Comparison of ENCODE assay signal across 21 mouse cellular contexts in genomic region chr4:129906016-129906415, GRCm38 (mm10). TPM values are rescaled to one million over a fixed set of nuclear protein-coding genes. Genes with fewer than 3 reads are reported as not detected.
DNase-seq lines count a peak whose midpoint lies in the region; ATAC-seq and TF ChIP-seq lines count a peak whose summit lies in the region.
"Had no signal": no experiment of that assay in that cellular context is flagged by ENCODE, and none has a peak within 500 bp of the region (broad histone marks: within the 10 kb centered on the region; RNA-seq: fewer than 3 reads in every experiment).

No protein-coding gene starts in this region.

- 58% methylated on average over 13 of the region's 13 CpGs for WGBS in embryonic facial prominence, embryonic 11.5 days
- 72% methylated on average over 13 of the region's 13 CpGs for WGBS in embryonic facial prominence, embryonic 10.5 days
- 48% methylated on average over 13 of the region's 13 CpGs for WGBS in heart, embryonic 16.5 days
- 77% methylated on average over 13 of the region's 13 CpGs for WGBS in intestine, postnatal 0 days

- H3K27me3 ChIP-seq in embryonic facial prominence, embryonic 11.5 days (ENCODE audit: control insufficient read depth, insufficient read depth, low read length) = no peaks in the 10 kb centered on the region
- no peaks in the 10 kb centered on the region for H3K27me3 ChIP-seq in embryonic facial prominence, embryonic 10.5 days (replicated peaks; ENCODE audit: low read depth, poor library complexity, severe bottlenecking)
- H3K27me3 ChIP-seq in heart, embryonic 16.5 days (ENCODE audit: control insufficient read depth, insufficient read depth, low read length) = no peaks in the 10 kb centered on the region
- H3K27me3 ChIP-seq in intestine, postnatal 0 days (replicated peaks; ENCODE audit: control insufficient read depth, insufficient read depth, low read length) = no peaks in the 10 kb centered on the region
- H3K27me3 ChIP-seq: forebrain, embryonic 15.5 days; hindbrain, embryonic 15.5 days; limb, embryonic 15.5 days had no signal

- no peak for ATAC-seq in embryonic facial prominence, embryonic 11.5 days (replicated peaks; ENCODE audit: insufficient number of reproducible peaks, low FRiP score, low TSS enrichment, low read depth)
- no peak for ATAC-seq in heart, embryonic 16.5 days (replicated peaks; ENCODE audit: extremely low read depth, insufficient read depth, low FRiP score)
- ATAC-seq in intestine, postnatal 0 days = no peak
- ATAC-seq: forebrain, embryonic 15.5 days had no signal

- peak; percentile 31 for DNase-seq in embryonic facial prominence, embryonic 11.5 days (ENCODE audit: low spot score)
- no peak for DNase-seq in embryonic facial prominence, embryonic 10.5 days (ENCODE audit: low spot score)
- no peak for DNase-seq in heart, postnatal 10 days
- peak; percentile 54 for DNase-seq in ZHBTc4 (ENCODE audit: low read depth, low spot score)
- DNase-seq in brain, embryonic 14.5 days (ENCODE audit: low read depth) = peak; percentile 31
- no peak for DNase-seq in cerebellum, adult 9-10 months
- DNase-seq: cerebellum, postnatal 10 days; kidney, adult 11 months; kidney, postnatal 25 days; lung, postnatal 10 days; right cerebral cortex, postnatal 4 days; thymus, postnatal 25 days had no signal

- intact Hi-C loops in heart, postnatal 10 days (cut with DNase I) = no loop called here

- no peak for TF ChIP-seq POLR2A in brain, embryonic 14.5 days (IDR thresholded peaks at IDR 0.05; ENCODE audit: borderline replicate concordance, extremely low read depth, insufficient read depth, insufficient read length, poor library complexity, severe bottlenecking)

- no peak overlapping the region for H3K9ac ChIP-seq in embryonic facial prominence, embryonic 11.5 days (replicated peaks; ENCODE audit: low read length)
- peak overlapping the region; percentile 18; the same call in 1 of the 2 replicates for H3K9ac ChIP-seq in heart, embryonic 16.5 days (ENCODE audit: low read length)
- no peak overlapping the region for H3K9ac ChIP-seq in intestine, postnatal 0 days (ENCODE audit: low read depth, low read length)
- H3K9ac ChIP-seq: forebrain, embryonic 15.5 days; hindbrain, embryonic 15.5 days; limb, embryonic 15.5 days had no signal

- H3K27ac ChIP-seq in embryonic facial prominence, embryonic 11.5 days (replicated peaks; ENCODE audit: low read depth, low read length) = no peak overlapping the region
- H3K27ac ChIP-seq in embryonic facial prominence, embryonic 10.5 days (replicated peaks) = no peak overlapping the region
- H3K27ac ChIP-seq in heart, embryonic 16.5 days (ENCODE audit: low read length) = peak overlapping the region; percentile 0; the same call in 1 of the 2 replicates
- no peak overlapping the region for H3K27ac ChIP-seq in intestine, postnatal 0 days (ENCODE audit: low read depth, low read length)
- H3K27ac ChIP-seq: forebrain, embryonic 15.5 days; hindbrain, embryonic 15.5 days; limb, embryonic 15.5 days had no signal

- no peak for TF ChIP-seq CTCF in brain, embryonic 14.5 days (IDR thresholded peaks at IDR 0.05; ENCODE audit: borderline replicate concordance, extremely low read depth, insufficient read depth, insufficient read length)
- no peak for TF ChIP-seq CTCF in intestine, postnatal 0 days (IDR thresholded peaks at IDR 0.05; ENCODE audit: low read depth)

- H3K4me1 ChIP-seq in embryonic facial prominence, embryonic 11.5 days (ENCODE audit: control insufficient read depth, insufficient read depth, low read length) = no peaks in the 10 kb centered on the region
- peaks cover 30% of the 10 kb centered on the region for H3K4me1 ChIP-seq in embryonic facial prominence, embryonic 10.5 days
- peaks cover 32% of the 10 kb centered on the region for H3K4me1 ChIP-seq in heart, embryonic 16.5 days (ENCODE audit: control insufficient read depth, insufficient read depth, low read length)
- 0 out of 2 replicates have a peak, but pooled peaks cover 5% of the 10 kb centered on the region for H3K4me1 ChIP-seq in intestine, postnatal 0 days (replicated peaks; ENCODE audit: control insufficient read depth, insufficient read depth, low read length)
- H3K4me1 ChIP-seq: forebrain, embryonic 15.5 days; hindbrain, embryonic 15.5 days had no signal

- no peak overlapping the region for H3K4me3 ChIP-seq in embryonic facial prominence, embryonic 11.5 days (ENCODE audit: low read depth, low read length)
- H3K4me3 ChIP-seq in embryonic facial prominence, embryonic 10.5 days = no peak overlapping the region
- H3K4me3 ChIP-seq in heart, embryonic 16.5 days (ENCODE audit: low read length) = peak overlapping the region; percentile 3
- no peak overlapping the region for H3K4me3 ChIP-seq in intestine, postnatal 0 days (ENCODE audit: low read depth, low read length)
- H3K4me3 ChIP-seq: forebrain, embryonic 15.5 days; hindbrain, embryonic 15.5 days; limb, embryonic 15.5 days had no signal

- no peaks in the 10 kb centered on the region for H3K36me3 ChIP-seq in embryonic facial prominence, embryonic 11.5 days (replicated peaks; ENCODE audit: control insufficient read depth, insufficient read depth, low read depth, low read length)
- H3K36me3 ChIP-seq in embryonic facial prominence, embryonic 10.5 days (replicated peaks) = no peaks in the 10 kb centered on the region
- no peaks in the 10 kb centered on the region; the same call in 1 of the 2 replicates for H3K36me3 ChIP-seq in heart, embryonic 16.5 days (ENCODE audit: control insufficient read depth, insufficient read depth)
- H3K36me3 ChIP-seq in intestine, postnatal 0 days (ENCODE audit: control insufficient read depth, insufficient read depth) = no peaks in the 10 kb centered on the region
- H3K36me3 ChIP-seq: forebrain, embryonic 15.5 days; hindbrain, embryonic 15.5 days; limb, embryonic 15.5 days had no signal

- no peaks in the 10 kb centered on the region for H3K9me3 ChIP-seq in embryonic facial prominence, embryonic 11.5 days (replicated peaks; ENCODE audit: control insufficient read depth, low read length)
- H3K9me3 ChIP-seq in embryonic facial prominence, embryonic 10.5 days = no peaks in the 10 kb centered on the region
- no peaks in the 10 kb centered on the region; the same call in 1 of the 2 replicates for H3K9me3 ChIP-seq in heart, embryonic 16.5 days (replicated peaks; ENCODE audit: control insufficient read depth, low read length)
- no peaks in the 10 kb centered on the region for H3K9me3 ChIP-seq in intestine, postnatal 0 days (ENCODE audit: control insufficient read depth)
- H3K9me3 ChIP-seq: forebrain, embryonic 15.5 days; hindbrain, embryonic 15.5 days; limb, embryonic 15.5 days had no signal

- H3K4me2 ChIP-seq in embryonic facial prominence, embryonic 11.5 days (ENCODE audit: low read depth, low read length) = no peak overlapping the region
- H3K4me2 ChIP-seq in heart, embryonic 16.5 days (ENCODE audit: low read depth, low read length) = peak overlapping the region; percentile 16; the same call in 1 of the 2 replicates
- H3K4me2 ChIP-seq in intestine, postnatal 0 days (replicated peaks; ENCODE audit: low read depth) = no peak overlapping the region
- H3K4me2 ChIP-seq: forebrain, embryonic 15.5 days; hindbrain, embryonic 15.5 days; limb, embryonic 15.5 days had no signal

RNA-seq across cellular contexts. Expression of gene Spocd1, which starts 23.0 kb away (rescaled TPM):
- not detected in 2 replicates for polyA plus RNA-seq in embryonic facial prominence, embryonic 11.5 days (2014; fragmentation: Nextera tagmentation; extraction: Ambion mirVana)
- polyA plus RNA-seq in embryonic facial prominence, embryonic 10.5 days (2016; fragmentation: Nextera tagmentation; extraction: Ambion mirVana) = not detected in 2 replicates
- polyA plus RNA-seq in heart, embryonic 16.5 days (2015; fragmentation: Nextera tagmentation; extraction: Ambion mirVana) = 0.22 and 0.35 TPM in 2 replicates
- under 1 TPM in 1 of 2 experiments, not detected in 1; 0.07 TPM for total RNA-seq in heart, postnatal 10 days (2021)
- polyA plus RNA-seq in brain, embryonic 14.5 days (2012; rRNA removed) = 0.05 and 0.14 TPM in 2 replicates
- not detected in 2 replicates for polyA plus RNA-seq in intestine, postnatal 0 days (2015; fragmentation: Nextera tagmentation; extraction: Ambion mirVana)
- total RNA-seq: gastrocnemius, postnatal 4 days; MEL had no signal
- polyA plus RNA-seq: forebrain, embryonic 15.5 days; liver, embryonic 16.5 days; neural tube, embryonic 11.5 days had no signal

Comparison
In these comparisons a context has a peak if more than half of its experiments do, and no peak if none do; other contexts are left out.
1. DNase-seq: peak in embryonic facial prominence, embryonic 11.5 days (single experiment), ZHBTc4 (single experiment) and brain, embryonic 14.5 days (single experiment); none in embryonic facial prominence, embryonic 10.5 days (single experiment), heart, postnatal 10 days (0 of 2) and cerebellum, adult 9-10 months (single experiment).